In the genomic region with DNA sequence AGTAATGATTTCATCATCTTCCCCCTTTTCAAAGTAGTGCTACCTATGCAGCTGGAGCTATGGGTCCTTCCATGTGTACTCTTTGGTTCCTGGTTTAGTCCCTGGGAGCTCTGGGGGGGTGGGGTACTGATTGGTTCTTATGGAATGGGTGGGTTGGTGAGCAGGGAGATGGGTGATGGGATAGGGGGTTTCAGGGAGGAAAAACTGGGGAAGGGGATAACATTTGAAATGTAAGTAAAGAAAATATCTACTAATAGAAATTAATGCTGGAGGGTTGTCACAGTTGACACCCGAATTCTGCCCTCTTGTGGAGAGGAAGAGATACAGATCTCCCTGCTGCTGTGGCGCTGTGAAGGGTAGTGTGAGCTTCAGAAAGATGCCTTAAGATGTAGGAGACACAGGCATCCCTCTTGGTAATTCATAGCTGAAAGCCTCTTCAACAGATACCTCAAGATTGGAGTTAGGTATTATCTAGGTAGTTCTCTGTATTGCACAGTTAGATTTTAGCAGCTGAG, we compare ENCODE assay signal across 16 mouse cellular contexts. TPM values are rescaled to one million over a fixed set of nuclear protein-coding genes. Genes with fewer than 3 reads are reported as not detected.
A peak's percentile ranks its signal among the peaks of the same experiment; 100 is the strongest.
DNase-seq lines count a peak whose midpoint lies in the region; ATAC-seq and TF ChIP-seq lines count a peak whose summit lies in the region.
"Had no signal": no experiment of that assay in that cellular context is flagged by ENCODE, and none has a peak within 500 bp of the region (broad histone marks: within the 10 kb centered on the region; RNA-seq: fewer than 3 reads in every experiment).

No protein-coding gene starts in this region.

- no peaks in the 10 kb centered on the region for H3K4me1 ChIP-seq in liver, postnatal 0 days (ENCODE audit: insufficient read depth)
- H3K4me1 ChIP-seq in liver, embryonic 11.5 days (replicated peaks; ENCODE audit: control insufficient read depth, insufficient read depth, low read length): no peaks in the 10 kb centered on the region
- H3K4me1 ChIP-seq: forebrain, embryonic 12.5 days; hindbrain, embryonic 15.5 days; neural tube, embryonic 15.5 days had no signal

- no peaks in the 10 kb centered on the region for H3K36me3 ChIP-seq in liver, postnatal 0 days (replicated peaks; ENCODE audit: insufficient read depth, low read length)
- no peaks in the 10 kb centered on the region for H3K36me3 ChIP-seq in liver, embryonic 11.5 days (ENCODE audit: control insufficient read depth, insufficient read depth, low read length)
- H3K36me3 ChIP-seq: forebrain, embryonic 12.5 days; hindbrain, embryonic 15.5 days; neural tube, embryonic 15.5 days had no signal

- H3K27ac ChIP-seq in liver, postnatal 0 days (ENCODE audit: low read depth): no peak overlapping the region
- no peak overlapping the region for H3K27ac ChIP-seq in liver, embryonic 11.5 days (ENCODE audit: low read depth, low read length)
- H3K27ac ChIP-seq: forebrain, embryonic 12.5 days; hindbrain, embryonic 15.5 days; neural tube, embryonic 15.5 days had no signal

- peak; percentile 44 for TF ChIP-seq CTCF in liver, postnatal 0 days (IDR thresholded peaks at IDR 0.05; ENCODE audit: low read depth)

- peak; percentile 3 to 9 for DNase-seq in adrenal gland, postnatal 36 days
- DNase-seq in adrenal gland, postnatal 14 days: no peak
- DNase-seq in liver, postnatal 0 days: no peak
- DNase-seq in liver, embryonic 11.5 days (ENCODE audit: low spot score): no peak
- DNase-seq in thymus, postnatal 0 days (ENCODE audit: low spot score): peak; percentile 57
- no peak for DNase-seq in frontal cortex, postnatal 36 days (ENCODE audit: low spot score in 2 of 2)
- DNase-seq in cerebellum, adult 11 months: no peak
- DNase-seq: embryo, embryonic 11 days had no signal

- no peak for TF ChIP-seq EP300 in liver, postnatal 0 days (IDR thresholded peaks at IDR 0.05; ENCODE audit: low read depth)

- no peaks in the 10 kb centered on the region for H3K27me3 ChIP-seq in liver, postnatal 0 days (ENCODE audit: insufficient read depth, low read length)
- no peaks in the 10 kb centered on the region for H3K27me3 ChIP-seq in liver, embryonic 11.5 days (replicated peaks; ENCODE audit: control insufficient read depth, insufficient read depth, low read length)
- H3K27me3 ChIP-seq: forebrain, embryonic 12.5 days; hindbrain, embryonic 15.5 days; neural tube, embryonic 15.5 days had no signal

- ATAC-seq in liver, postnatal 0 days: no peak
- ATAC-seq in liver, embryonic 11.5 days (replicated peaks; ENCODE audit: low FRiP score): no peak
- peak; percentile 49 for ATAC-seq in activated CD4-positive, CD25-positive, alpha-beta regulatory T cell, adult 4 months

- H3K9me3 ChIP-seq in liver, postnatal 0 days (ENCODE audit: low read length): no peaks in the 10 kb centered on the region
- H3K9me3 ChIP-seq in liver, embryonic 11.5 days (ENCODE audit: control insufficient read depth, low read length): no peaks in the 10 kb centered on the region
- H3K9me3 ChIP-seq: hindbrain, embryonic 15.5 days; neural tube, embryonic 15.5 days had no signal

- no peak overlapping the region for H3K4me2 ChIP-seq in liver, postnatal 0 days (ENCODE audit: low read depth, low read length)
- H3K4me2 ChIP-seq in liver, embryonic 11.5 days: no peak overlapping the region
- H3K4me2 ChIP-seq: forebrain, embryonic 12.5 days; hindbrain, embryonic 15.5 days; neural tube, embryonic 15.5 days had no signal

- no peak overlapping the region for H3K4me3 ChIP-seq in liver, postnatal 0 days (ENCODE audit: low read depth, low read length)
- no peak overlapping the region for H3K4me3 ChIP-seq in liver, embryonic 11.5 days (ENCODE audit: low read depth, low read length)
- H3K4me3 ChIP-seq: forebrain, embryonic 12.5 days; hindbrain, embryonic 15.5 days; neural tube, embryonic 15.5 days had no signal

- WGBS in liver, postnatal 0 days (ENCODE audit: insufficient replicate concordance): 23% methylated on average over 2 of the region's 2 CpGs
- 31% methylated on average over 2 of the region's 2 CpGs for WGBS in liver, embryonic 11.5 days

- no peak overlapping the region for H3K9ac ChIP-seq in liver, postnatal 0 days (replicated peaks)
- H3K9ac ChIP-seq in liver, embryonic 11.5 days (ENCODE audit: low read depth, low read length): no peak overlapping the region
- H3K9ac ChIP-seq: forebrain, embryonic 12.5 days; hindbrain, embryonic 15.5 days; neural tube, embryonic 15.5 days had no signal

RNA-seq across cellular contexts. Expression of gene Adam6b, which starts 4.3 kb away (rescaled TPM):
- total RNA-seq in adrenal gland, postnatal 36 days (2021): under 1 TPM in 1 of 2 experiments, not detected in 1; 0.10 TPM
- total RNA-seq in adrenal gland, postnatal 14 days (2021): 0.26 TPM in 1 of 2 replicates, not detected in the other
- polyA plus RNA-seq in liver, postnatal 0 days (2015; fragmentation: Nextera tagmentation; extraction: Ambion mirVana): not detected in 2 replicates
- not detected in 2 replicates for polyA plus RNA-seq in liver, embryonic 11.5 days (2014; fragmentation: Nextera tagmentation; extraction: Ambion mirVana)
- under 1 TPM; 0.60 to 0.84 TPM for polyA plus RNA-seq in activated CD4-positive, CD25-positive, alpha-beta regulatory T cell, adult 4 months (2017; shearing (Covaris generic))
- polyA plus RNA-seq in thymus, postnatal 0 days (2015; fragmentation: Nextera tagmentation; extraction: Ambion mirVana): not detected in 2 replicates
- total RNA-seq: heart, adult 18-20 months; layer of hippocampus, adult 8-10 months had no signal
- polyA plus RNA-seq: brain, embryonic 14.5 days; forebrain, embryonic 12.5 days; hindbrain, embryonic 15.5 days; limb, embryonic 14.5 days; neural tube, embryonic 15.5 days had no signal

RNA-seq across cellular contexts. Expression of gene Adam6a, which starts 58.7 kb away (rescaled TPM):
- total RNA-seq in adrenal gland, postnatal 36 days (2021): not detected
- total RNA-seq in adrenal gland, postnatal 14 days (2021): not detected in 2 replicates
- polyA plus RNA-seq in liver, postnatal 0 days (2015; fragmentation: Nextera tagmentation; extraction: Ambion mirVana): not detected in 2 replicates
- polyA plus RNA-seq in liver, embryonic 11.5 days (2014; fragmentation: Nextera tagmentation; extraction: Ambion mirVana): not detected in 2 replicates
- polyA plus RNA-seq in activated CD4-positive, CD25-positive, alpha-beta regulatory T cell, adult 4 months (2017; shearing (Covaris generic)): not detected
- not detected in 2 replicates for polyA plus RNA-seq in thymus, postnatal 0 days (2015; fragmentation: Nextera tagmentation; extraction: Ambion mirVana)
- total RNA-seq: heart, adult 18-20 months; layer of hippocampus, adult 8-10 months had no signal
- polyA plus RNA-seq: brain, embryonic 14.5 days; forebrain, embryonic 12.5 days; hindbrain, embryonic 15.5 days; limb, embryonic 14.5 days; neural tube, embryonic 15.5 days had no signal

Comparison
In these comparisons a context has a peak if more than half of its experiments do, and no peak if none do; other contexts are left out.
1. DNase-seq: peak in adrenal gland, postnatal 36 days (2 of 2) and thymus, postnatal 0 days (single experiment); none in adrenal gland, postnatal 14 days (single experiment), liver, postnatal 0 days (single experiment), liver, embryonic 11.5 days (single experiment), frontal cortex, postnatal 36 days (0 of 2) and cerebellum, adult 11 months (single experiment).